Mouse (Mus musculus) forebrain, embryonic 12.5 days (tissue): ENCODE data around the gene Gm6164. TPM values are rescaled to one million over a fixed set of nuclear protein-coding genes. Genes with fewer than 3 reads are reported as not detected.
"Not testable (repeated sequence)": the region's sequence is repeated elsewhere in the genome, so short reads cannot be mapped to it uniquely, and the experiment has no call there.

Experiments
- ATAC-seq: fragments of 200-750 bp; cut with Nextera tagmentation; 2 replicates; pipeline ENCODE4 v1.8.0; 2017; ENCODE audit warnings: moderate TSS enrichment; ENCODE audit not compliant: low FRiP score
- H3K27ac ChIP-seq: fragments of 300-500 bp; sonication (generic); 2 replicates; pipeline ENCODE4 v1.5.1; 2016; ENCODE audit warnings: mild to moderate bottlenecking
- H3K27me3 ChIP-seq: fragments of 300-500 bp; sonication (generic); 2 replicates; pipeline ENCODE4 v1.6.1; 2016; ENCODE audit warnings: mild to moderate bottlenecking
- H3K36me3 ChIP-seq: fragments of 300-500 bp; sonication (generic); replicated peaks from 2 replicates; pipeline ENCODE4 v1.6.1; 2016; ENCODE audit warnings: mild to moderate bottlenecking
- H3K4me1 ChIP-seq: fragments of 300-500 bp; sonication (generic); 2 replicates; pipeline ENCODE4 v1.6.1; 2016
- H3K4me2 ChIP-seq: fragments of 300-500 bp; sonication (generic); 2 replicates; pipeline ENCODE4 v1.6.1; 2016; ENCODE audit warnings: mild to moderate bottlenecking, moderate library complexity
- H3K4me3 ChIP-seq: fragments of 300-500 bp; sonication (generic); replicated peaks from 2 replicates; pipeline ENCODE4 v1.5.1; 2016; ENCODE audit warnings: mild to moderate bottlenecking
- H3K9ac ChIP-seq: fragments of 300-500 bp; sonication (generic); 2 replicates; pipeline ENCODE4 v1.6.1; 2016; ENCODE audit warnings: mild to moderate bottlenecking
- H3K9me3 ChIP-seq: fragments of 300-500 bp; sonication (generic); 2 replicates; pipeline ENCODE4 v1.6.1; 2016
- WGBS: fragments of 180-500 bp; shearing (Covaris S2); methylation state at CpG from one replicate; pipeline ENCODE4 v1.1.7; 2016; 5-methylcytosine and 5-hydroxymethylcytosine counted together
- polyA plus RNA-seq: library from polyadenylated mRNA; unstranded; fragments of >200 nt; fragmentation: Nextera tagmentation; extraction: Ambion mirVana; gene quantifications from 2 replicates; pipeline ENCODE4 v1.2.1, GENCODE M21; 2016

The Gm6164 gene
- polyA plus RNA-seq: not detected in 2 replicates

DNA sequence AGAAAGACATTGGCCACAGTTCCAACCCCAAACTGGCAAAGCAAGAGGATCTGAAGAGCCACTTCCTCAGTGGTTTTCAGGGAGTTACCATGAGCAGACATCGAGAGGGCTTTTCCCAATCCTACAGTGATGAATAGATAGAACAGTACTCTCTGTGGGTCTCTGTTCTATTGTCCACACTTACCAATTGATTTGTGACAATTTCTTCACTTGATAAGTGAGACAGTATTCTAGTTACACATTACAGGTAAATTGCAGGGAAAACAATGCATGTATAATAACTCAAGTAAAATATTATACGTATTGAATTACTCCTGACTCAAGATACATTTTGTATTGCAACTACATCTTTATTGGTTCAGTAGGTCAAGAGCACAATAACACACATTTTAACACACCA lies at the start of gene Gm6164:
Gm6164 (minus strand) TSS at position 101 of the 400 bp plus-strand sequence.
- H3K36me3 ChIP-seq, H3K9ac ChIP-seq, H3K9me3 ChIP-seq, H3K4me2 ChIP-seq, H3K4me3 ChIP-seq, ATAC-seq, H3K4me1 ChIP-seq, H3K27ac ChIP-seq, H3K27me3 ChIP-seq: not testable (repeated sequence)
- no CpG with 5 or more reads among the region's 2 CpGs for WGBS

DNA sequence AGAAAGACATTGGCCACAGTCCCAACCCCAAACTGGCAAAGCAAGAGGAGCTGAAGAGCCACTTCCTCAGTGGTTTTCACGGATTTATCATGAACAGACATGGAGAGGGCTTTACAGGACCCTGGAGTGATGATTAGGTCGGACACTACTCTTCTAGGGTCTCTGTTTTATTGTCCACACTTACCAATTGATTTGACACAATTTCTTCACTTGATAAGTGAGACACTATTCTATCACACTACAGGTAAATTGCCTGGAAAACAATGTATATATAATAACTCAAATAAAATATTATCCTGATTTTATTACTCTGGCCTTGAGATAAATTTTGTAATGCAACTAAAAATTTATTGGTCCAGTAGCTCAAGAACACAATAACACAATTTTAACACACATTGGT lies 28.3 kb upstream of the Gm6164 start, which contains the start of gene Gm4498:
Gm4498 (minus strand) TSS at position 101 of the 400 bp plus-strand sequence.
- WGBS: no CpG with 5 or more reads among the region's 2 CpGs
- not testable (repeated sequence) for H3K27me3 ChIP-seq, H3K9me3 ChIP-seq, ATAC-seq, H3K9ac ChIP-seq, H3K4me2 ChIP-seq, H3K4me3 ChIP-seq, H3K27ac ChIP-seq, H3K36me3 ChIP-seq, H3K4me1 ChIP-seq

DNA sequence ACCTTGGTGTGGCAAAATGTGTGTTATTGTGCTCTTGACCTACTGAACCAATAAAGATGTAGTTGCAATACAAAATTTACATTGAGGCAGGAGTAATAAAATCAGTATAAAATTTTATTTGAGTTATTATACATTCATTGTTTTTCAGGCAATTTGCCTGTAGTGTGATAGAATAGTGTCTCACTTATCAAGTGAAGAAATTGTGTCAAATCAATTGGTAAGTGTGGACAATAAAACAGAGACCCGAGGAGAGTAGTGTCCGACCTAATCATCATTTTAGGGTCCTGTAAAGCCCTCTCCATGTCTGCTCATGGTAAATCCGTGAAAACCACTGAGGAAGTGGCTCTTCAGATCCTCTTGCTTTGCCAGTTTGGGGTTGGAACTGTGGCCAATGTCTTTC lies 12.0 kb downstream of the Gm6164 start, which contains the start of gene Vmn1r95:
Vmn1r95 (plus strand) TSS at position 301 of the 400 bp plus-strand sequence.
- not testable (repeated sequence) for H3K27me3 ChIP-seq, H3K4me1 ChIP-seq, H3K9me3 ChIP-seq, H3K9ac ChIP-seq, ATAC-seq, H3K36me3 ChIP-seq, H3K27ac ChIP-seq, H3K4me3 ChIP-seq, H3K4me2 ChIP-seq
- WGBS: no CpG with 5 or more reads among the region's 3 CpGs

DNA sequence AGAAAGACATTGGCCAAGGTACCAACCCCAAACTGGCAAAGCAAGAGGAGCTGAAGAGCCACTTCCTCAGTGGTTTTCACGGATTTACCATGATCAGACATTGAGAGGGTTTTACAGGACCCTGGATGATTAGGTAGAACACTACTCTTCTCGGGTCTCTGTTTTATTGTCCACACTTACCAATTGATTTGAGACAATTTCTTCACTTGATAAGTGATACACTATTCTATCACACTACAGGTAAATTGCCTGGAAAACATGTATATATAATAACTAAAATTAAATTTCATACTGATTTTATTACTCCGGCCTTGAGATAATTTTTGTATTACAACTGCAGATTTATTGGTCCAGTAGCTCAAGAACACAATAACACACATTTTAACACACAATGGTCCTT lies 37.1 kb downstream of the Gm6164 start, which contains the start of gene Vmn1r94:
Vmn1r94 (minus strand) TSS at position 101 of the 400 bp plus-strand sequence.
- no CpG with 5 or more reads among the region's 3 CpGs for WGBS
- H3K4me3 ChIP-seq, H3K27ac ChIP-seq, ATAC-seq, H3K27me3 ChIP-seq, H3K4me2 ChIP-seq, H3K4me1 ChIP-seq, H3K9ac ChIP-seq, H3K36me3 ChIP-seq, H3K9me3 ChIP-seq: not testable (repeated sequence)

Other genes with a start within 250 kb of the Gm6164 start
- not detected in 2 replicates for gene Ceacam20, start 240.2 kb downstream of the Gm6164 start, polyA plus RNA-seq
- gene Nlrp9b, start 214.1 kb downstream of the Gm6164 start, polyA plus RNA-seq: not detected in 2 replicates
- not detected in 2 replicates for gene Vmn1r91, start 105.9 kb downstream of the Gm6164 start, polyA plus RNA-seq
- not detected in 2 replicates for gene Gm16442, start 83.0 kb downstream of the Gm6164 start, polyA plus RNA-seq
- not detected in 2 replicates for gene Vmn1r93, start 66.5 kb downstream of the Gm6164 start, polyA plus RNA-seq
- gene Vmn1r94, start 37.2 kb downstream of the Gm6164 start, polyA plus RNA-seq: not detected in 2 replicates
- not detected in 2 replicates for gene Vmn1r95, start 11.9 kb downstream of the Gm6164 start, polyA plus RNA-seq
- gene Gm4498, start 28.2 kb upstream of the Gm6164 start, polyA plus RNA-seq: not detected in 2 replicates
- gene Gm5890, start 57.2 kb upstream of the Gm6164 start, polyA plus RNA-seq: not detected in 2 replicates
- not detected in 2 replicates for gene Gm4133, start 128.5 kb upstream of the Gm6164 start, polyA plus RNA-seq
- gene Gm5728, start 169.8 kb upstream of the Gm6164 start, polyA plus RNA-seq: not detected in 2 replicates
- not detected in 2 replicates for gene Vmn1r100, start 212.3 kb upstream of the Gm6164 start, polyA plus RNA-seq
- not detected in 2 replicates for gene Vmn1r101, start 237.0 kb upstream of the Gm6164 start, polyA plus RNA-seq